Mouse (Mus musculus): Measurements from ENCODE around the gene Zscan10.
"Not testable (repeated sequence)": the region's sequence is repeated elsewhere in the genome, so short reads cannot be mapped to it uniquely, and the experiment has no call there.

Gene Zscan10

GRCm38 (mm10) chr17:23592208-23592925, 8.3 kb upstream of the Zscan10 start:
- peak; percentile 98 for DNase-seq

GRCm38 (mm10) chr17:23592926-23593300, 7.7 kb upstream of the Zscan10 start:
- DNase-seq = no peak

GRCm38 (mm10) chr17:23595139-23595538, 5.5 kb upstream of the Zscan10 start:
- not testable (repeated sequence) for DNase-seq

GRCm38 (mm10) chr17:23598582-23599552, 1.8 kb upstream of the Zscan10 start, which contains the start of gene Zfp13:
TSS of gene Zfp13 (minus strand) at chr17:23599487.
- peak; percentile 94 for DNase-seq

- peak; percentile 38 for DNase-seq
Measured at GRCm38 (mm10) chr17:23599605-23600063, 1.0 kb upstream of the Zscan10 start.

- no peak for DNase-seq
Measured at GRCm38 (mm10) chr17:23601836-23602585, 1.4 kb downstream of the Zscan10 start.

- no peak for DNase-seq
Measured at GRCm38 (mm10) chr17:23603077-23603476, 2.4 kb downstream of the Zscan10 start.

- DNase-seq = peak; percentile 35
Measured at GRCm38 (mm10) chr17:23603542-23603941, 2.9 kb downstream of the Zscan10 start.

GRCm38 (mm10) chr17:23604394-23604793, 3.7 kb downstream of the Zscan10 start:
- DNase-seq = no peak

GRCm38 (mm10) chr17:23605220-23605619, 4.6 kb downstream of the Zscan10 start:
- no peak for DNase-seq

- no peak for DNase-seq
Measured at GRCm38 (mm10) chr17:23609612-23610011, 9.0 kb downstream of the Zscan10 start.

GRCm38 (mm10) chr17:23610361-23610800, 9.7 kb downstream of the Zscan10 start:
- peak; percentile 81 for DNase-seq

GRCm38 (mm10) chr17:23617087-23617486, 16.4 kb downstream of the Zscan10 start:
- no peak for DNase-seq

- DNase-seq = no peak
Measured at GRCm38 (mm10) chr17:23620351-23620750, 19.7 kb downstream of the Zscan10 start.

- no peak for DNase-seq
Measured at GRCm38 (mm10) chr17:23627813-23628212, 27.2 kb downstream of the Zscan10 start.

- peak; percentile 83 for DNase-seq
Measured at GRCm38 (mm10) chr17:23630195-23631020, 29.8 kb downstream of the Zscan10 start.

- DNase-seq = no peak
Measured at GRCm38 (mm10) chr17:23631241-23631640, 30.6 kb downstream of the Zscan10 start.

- no peak for DNase-seq
Measured at GRCm38 (mm10) chr17:23644613-23645495, 44.2 kb downstream of the Zscan10 start, which contains the start of gene Mmp25. TSS of gene Mmp25 (minus strand) at chr17:23645277.

GRCm38 (mm10) chr17:23645894-23646293, 45.2 kb downstream of the Zscan10 start:
- no peak for DNase-seq

- DNase-seq = no peak
Measured at GRCm38 (mm10) chr17:23651363-23651762, 50.7 kb downstream of the Zscan10 start.

GRCm38 (mm10) chr17:23653324-23653723, 52.7 kb downstream of the Zscan10 start:
- no peak for DNase-seq
